In the genomic region with DNA sequence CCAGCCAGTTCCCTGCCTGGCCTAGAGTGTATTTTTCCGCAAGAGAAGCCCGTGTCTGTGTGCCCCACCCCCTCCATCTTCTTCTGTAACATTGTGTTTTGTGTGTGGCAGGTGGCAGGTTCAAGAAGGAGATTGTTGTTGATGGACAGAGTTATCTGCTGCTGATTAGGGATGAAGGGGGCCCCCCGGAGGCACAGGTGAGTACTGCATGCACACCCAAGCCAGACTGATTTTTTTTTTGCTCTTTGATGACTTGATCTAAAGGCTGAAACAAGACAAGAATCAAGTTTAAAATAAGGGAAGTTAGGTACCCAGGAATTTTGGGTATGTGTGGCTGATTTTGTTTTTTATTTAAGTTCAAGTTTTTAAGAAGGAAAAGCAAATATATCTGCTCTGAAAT, we compare ENCODE assay signal across 8 mouse cellular contexts.
A peak's percentile ranks its signal among the peaks of the same experiment; 100 is the strongest.
DNase-seq lines count a peak whose midpoint lies in the region; ATAC-seq lines count a peak whose summit lies in the region.

No protein-coding gene starts in this region.

- peak; percentile 51 for DNase-seq in layer of hippocampus, adult 11-12 months (ENCODE audit: low spot score)
- DNase-seq in layer of hippocampus, adult 9-11 months = no peak
- DNase-seq in R1 (ENCODE audit: low read depth, low spot score) = peak; percentile 44
- peak; percentile 72 to 85 for DNase-seq in cerebellum, adult 18-20 months
- peak; percentile 26 for DNase-seq in lung, postnatal 10 days
- no peak for DNase-seq in urinary bladder, postnatal 36 days (ENCODE audit: low spot score in 2 of 2)

- no peak for ATAC-seq in erythroid progenitor cell, adult 5-6 weeks (replicated peaks; ENCODE audit: low FRiP score, poor library complexity, severe bottlenecking)
- ATAC-seq in erythroblast, adult 5-6 weeks (replicated peaks; ENCODE audit: low FRiP score, poor library complexity, severe bottlenecking) = no peak

Comparison
In these comparisons a context has a peak if more than half of its experiments do, and no peak if none do; other contexts are left out.
1. DNase-seq: peak in layer of hippocampus, adult 11-12 months (single experiment), R1 (single experiment), cerebellum, adult 18-20 months (2 of 2) and lung, postnatal 10 days (single experiment); none in layer of hippocampus, adult 9-11 months (single experiment) and urinary bladder, postnatal 36 days (0 of 2).